Mouse (Mus musculus) embryonic fibroblast, embryonic 13.5 days (primary cell): Measurements from ENCODE around the gene Carns1.

Experiments used
- CTCF ChIP-seq: IDR thresholded peaks from 2 replicates; pipeline ENCODE4 v1.5.1; 2011; ENCODE audit warnings: mild to moderate bottlenecking, control low read depth, low read length, moderate library complexity, borderline replicate concordance; ENCODE audit not compliant: insufficient read depth
- POLR2A ChIP-seq: IDR thresholded peaks from 2 replicates; pipeline ENCODE4 v1.6.1; 2011; ENCODE audit warnings: low read depth, mild to moderate bottlenecking, control low read depth, low read length, moderate library complexity

- TF ChIP-seq CTCF, result no peak
- TF ChIP-seq POLR2A, result no peak; the same call in 1 of the 2 replicates
Observed at GRCm38 (mm10) chr19:4214071-4214770, 38.9 kb upstream of the Carns1 start, which contains the start of the genes Clcf1 and AC109138.7.
